Mouse (Mus musculus) midbrain, embryonic 12.5 days (tissue): ENCODE measurements around the gene Hist1h2ao. TPM values are rescaled to one million over a fixed set of nuclear protein-coding genes. Genes with fewer than 3 reads are reported as not detected.
"Not testable (repeated sequence)": the region's sequence is repeated elsewhere in the genome, so short reads cannot be mapped to it uniquely, and the experiment has no call there.

ENCODE experiments used
- ATAC-seq: fragments of 200-750 bp; cut with Nextera tagmentation; 2 replicates; pipeline ENCODE4 v1.8.0; 2017; ENCODE audit warnings: low read depth, moderate TSS enrichment, moderate library complexity; ENCODE audit not compliant: low FRiP score
- H3K27ac ChIP-seq: fragments of 300-500 bp; sonication (generic); replicated peaks from 2 replicates; pipeline ENCODE4 v1.5.1; 2016; ENCODE audit warnings: mild to moderate bottlenecking
- H3K27me3 ChIP-seq: fragments of 300-500 bp; sonication (generic); 2 replicates; pipeline ENCODE4 v1.6.1; 2016; ENCODE audit warnings: mild to moderate bottlenecking
- H3K36me3 ChIP-seq: fragments of 300-500 bp; sonication (generic); 2 replicates; pipeline ENCODE4 v1.6.1; 2016
- H3K4me1 ChIP-seq: fragments of 300-500 bp; sonication (generic); 2 replicates; pipeline ENCODE4 v1.6.1; 2016
- H3K4me2 ChIP-seq: fragments of 300-500 bp; sonication (generic); replicated peaks from 2 replicates; pipeline ENCODE4 v1.6.1; 2016; ENCODE audit warnings: mild to moderate bottlenecking, moderate library complexity
- H3K4me3 ChIP-seq: fragments of 300-500 bp; sonication (generic); 2 replicates; pipeline ENCODE4 v1.5.1; 2016; ENCODE audit warnings: mild to moderate bottlenecking
- H3K9ac ChIP-seq: fragments of 300-500 bp; sonication (generic); replicated peaks from 2 replicates; pipeline ENCODE4 v1.6.1; 2016; ENCODE audit warnings: mild to moderate bottlenecking, moderate library complexity
- H3K9me3 ChIP-seq: fragments of 300-500 bp; sonication (generic); 2 replicates; pipeline ENCODE4 v1.6.1; 2016; ENCODE audit warnings: mild to moderate bottlenecking
- WGBS: fragments of 180-500 bp; shearing (Covaris S2); methylation state at CpG from one replicate; pipeline ENCODE4 v1.1.7; 2016; 5-methylcytosine and 5-hydroxymethylcytosine counted together
- polyA plus RNA-seq: library from polyadenylated mRNA; unstranded; fragments of >200 nt; fragmentation: Nextera tagmentation; extraction: Ambion mirVana; gene quantifications from 2 replicates; pipeline ENCODE4 v1.2.1, GENCODE M21; 2016

Hist1h2ao gene
- polyA plus RNA-seq, 1 experiment from 2014 or later: not detected

DNA sequence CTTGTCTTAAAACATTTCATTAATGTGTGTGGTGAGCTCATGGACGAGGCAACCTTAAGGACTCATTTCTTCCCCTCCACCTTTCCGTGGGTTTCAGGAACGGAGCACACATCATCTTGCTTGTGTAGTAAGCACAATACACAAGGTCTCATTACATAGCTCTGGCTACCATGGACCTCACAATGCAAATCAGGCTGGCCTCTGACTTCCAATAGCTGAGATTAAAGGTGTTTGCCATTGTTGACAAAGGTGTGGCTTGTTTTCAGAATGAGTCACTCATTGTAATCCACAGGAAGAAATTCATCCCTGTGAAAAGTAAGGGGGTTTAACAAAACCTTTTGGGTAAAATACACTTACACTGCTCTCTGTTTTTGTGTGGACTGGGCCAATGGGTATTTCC, 18.2 kb downstream of the Hist1h2ao start:
- H3K9me3 ChIP-seq: no peaks in the 10 kb centered on the region
- no peak overlapping the region for H3K4me2 ChIP-seq
- 89% methylated on average over 3 of the region's 3 CpGs for WGBS
- H3K4me1 ChIP-seq: no peaks in the 10 kb centered on the region
- ATAC-seq: no peak
- H3K9ac ChIP-seq: no peak overlapping the region
- no peak overlapping the region for H3K4me3 ChIP-seq
- H3K36me3 ChIP-seq: no peaks in the 10 kb centered on the region
- H3K27ac ChIP-seq: no peak overlapping the region
- no peaks in the 10 kb centered on the region for H3K27me3 ChIP-seq

DNA sequence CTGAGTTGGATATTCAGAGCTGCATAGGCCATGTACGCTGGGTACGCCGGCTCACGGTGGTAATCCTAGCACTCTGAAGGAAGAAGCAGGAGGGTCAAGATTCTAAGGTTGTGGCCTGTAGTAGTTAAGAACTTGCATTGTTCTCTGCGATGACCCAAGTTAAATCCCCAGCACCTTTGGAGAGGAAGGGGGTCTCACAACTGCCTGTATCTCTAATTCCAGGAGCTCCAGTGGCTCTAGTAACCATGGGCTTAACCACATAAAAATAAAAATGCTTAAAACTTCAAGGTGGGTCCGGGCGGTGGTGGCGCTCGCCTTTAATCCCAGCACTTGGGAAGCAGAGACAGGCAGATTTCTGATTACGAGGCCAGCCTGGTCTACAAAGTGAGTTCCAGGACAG, 20.1 kb downstream of the Hist1h2ao start:
- H3K9ac ChIP-seq: no peak overlapping the region
- no peaks in the 10 kb centered on the region for H3K36me3 ChIP-seq
- H3K27me3 ChIP-seq: no peaks in the 10 kb centered on the region
- no peak for ATAC-seq
- WGBS: 83% methylated on average over 10 of the region's 10 CpGs
- H3K27ac ChIP-seq: peak overlapping the region; percentile 42
- H3K4me1 ChIP-seq: no peaks in the 10 kb centered on the region
- H3K4me3 ChIP-seq: no peak overlapping the region
- no peaks in the 10 kb centered on the region for H3K9me3 ChIP-seq
- H3K4me2 ChIP-seq: no peak overlapping the region

DNA sequence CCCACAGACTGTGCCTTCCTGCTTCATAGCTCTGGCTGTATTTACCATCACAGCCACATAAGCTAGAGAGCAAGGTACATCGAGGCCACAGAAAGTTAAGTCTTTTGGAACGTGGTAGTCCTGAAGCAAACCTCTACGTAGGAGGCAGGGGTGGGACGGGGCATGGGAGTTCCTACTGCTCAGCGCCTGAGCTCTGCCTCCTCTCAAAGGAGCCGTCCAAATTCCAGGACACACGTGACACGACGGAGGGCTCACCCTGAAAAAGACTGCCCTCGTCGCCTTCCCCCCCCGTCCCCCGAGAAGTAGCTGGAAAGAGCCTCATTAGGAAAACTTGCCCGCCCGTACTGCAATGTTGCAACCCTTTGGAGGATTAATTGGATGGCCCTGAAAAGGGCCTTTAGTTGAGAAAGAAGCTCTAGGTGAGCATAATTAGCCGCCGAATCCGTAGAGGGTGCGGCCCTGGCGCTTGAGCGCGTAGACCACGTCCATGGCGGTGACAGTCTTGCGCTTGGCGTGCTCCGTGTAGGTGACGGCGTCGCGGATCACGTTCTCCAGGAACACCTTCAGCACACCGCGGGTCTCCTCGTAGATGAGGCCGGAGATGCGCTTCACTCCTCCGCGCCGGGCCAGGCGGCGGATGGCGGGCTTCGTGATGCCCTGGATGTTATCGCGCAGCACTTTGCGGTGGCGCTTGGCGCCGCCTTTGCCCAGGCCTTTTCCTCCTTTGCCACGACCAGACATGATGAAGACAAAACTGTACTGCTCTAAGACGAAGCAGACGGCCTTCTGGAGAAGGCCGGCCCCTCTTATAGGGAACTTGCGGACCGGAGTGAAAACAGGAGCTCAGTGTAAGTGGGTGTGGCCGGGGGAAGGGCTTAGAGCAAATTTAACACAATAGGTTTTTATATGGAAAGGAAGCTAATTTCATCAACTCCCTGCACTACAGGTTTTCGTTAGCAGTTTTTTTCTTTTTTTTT, 21.4 kb downstream of the Hist1h2ao start, which contains the start of gene Hist1h4n:
Hist1h4n (minus strand) TSS at position 779 of the 977 bp plus-strand sequence.
- not testable (repeated sequence) for H3K27me3 ChIP-seq, H3K9me3 ChIP-seq, H3K36me3 ChIP-seq, H3K4me1 ChIP-seq, H3K9ac ChIP-seq, H3K27ac ChIP-seq
- H3K4me2 ChIP-seq: peak within 1 kb of the TSS; percentile 42
- WGBS: under 1% methylated on average over 28 of the region's 58 CpGs
- ATAC-seq: peak; percentile 84
- H3K4me3 ChIP-seq: peak within 1 kb of the TSS; percentile 21; the same call in 1 of the 2 replicates

DNA sequence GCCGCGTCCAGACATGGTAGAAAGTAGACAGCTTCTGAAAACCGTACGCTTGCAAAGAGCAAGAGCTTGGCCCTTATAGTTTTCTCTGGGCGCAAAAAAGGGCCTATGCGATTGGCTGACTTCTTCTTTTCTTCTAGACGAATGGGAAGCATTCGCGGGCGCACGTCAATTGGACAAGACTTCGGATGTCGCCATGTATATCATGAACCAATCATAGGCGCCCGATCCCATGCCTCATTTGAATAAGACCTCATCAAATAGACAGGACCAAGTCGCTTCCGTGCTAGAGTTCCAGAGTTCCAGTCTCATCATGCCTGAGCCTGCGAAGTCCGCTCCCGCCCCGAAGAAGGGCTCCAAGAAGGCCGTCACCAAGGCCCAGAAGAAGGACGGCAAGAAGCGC, 23.2 kb downstream of the Hist1h2ao start, which contains the start of the genes Hist1h2ap and Hist1h2br:
Hist1h2ap (minus strand) TSS at position 47 of the 400 bp plus-strand sequence.
Hist1h2br (plus strand) TSS at position 283 of the 400 bp plus-strand sequence.
- WGBS: no CpG with 5 or more reads among the region's 24 CpGs
- not testable (repeated sequence) for H3K4me1 ChIP-seq, H3K9me3 ChIP-seq, H3K4me2 ChIP-seq, H3K36me3 ChIP-seq, H3K4me3 ChIP-seq, H3K9ac ChIP-seq, H3K27ac ChIP-seq, H3K27me3 ChIP-seq
- ATAC-seq: peak; percentile 96

DNA sequence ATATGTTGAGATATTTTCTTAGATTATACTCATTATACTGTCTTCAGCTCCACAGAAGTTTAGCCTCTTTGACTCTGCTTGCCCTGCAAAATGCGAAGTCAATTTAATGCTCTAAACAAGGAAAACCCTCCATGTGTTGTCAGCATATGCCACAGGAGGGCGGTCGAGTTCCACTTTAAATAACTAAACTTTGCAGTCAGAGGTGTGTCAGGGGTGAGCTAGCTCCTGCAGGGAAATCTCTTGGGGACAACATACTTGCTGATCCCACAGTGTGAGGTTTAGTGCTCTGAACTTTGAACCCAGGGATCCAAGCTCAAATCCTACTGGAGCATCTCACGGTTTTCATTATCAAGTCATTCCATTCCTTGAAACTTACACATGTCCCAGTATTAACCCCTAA, 30.2 kb downstream of the Hist1h2ao start:
- not testable (repeated sequence) for H3K4me2 ChIP-seq, H3K4me3 ChIP-seq, H3K27me3 ChIP-seq, H3K36me3 ChIP-seq, H3K9ac ChIP-seq, H3K27ac ChIP-seq, H3K9me3 ChIP-seq, H3K4me1 ChIP-seq
- no CpG with 5 or more reads among the region's 4 CpGs for WGBS
- ATAC-seq: peak; percentile 65; the same call in 1 of the 2 replicates

DNA sequence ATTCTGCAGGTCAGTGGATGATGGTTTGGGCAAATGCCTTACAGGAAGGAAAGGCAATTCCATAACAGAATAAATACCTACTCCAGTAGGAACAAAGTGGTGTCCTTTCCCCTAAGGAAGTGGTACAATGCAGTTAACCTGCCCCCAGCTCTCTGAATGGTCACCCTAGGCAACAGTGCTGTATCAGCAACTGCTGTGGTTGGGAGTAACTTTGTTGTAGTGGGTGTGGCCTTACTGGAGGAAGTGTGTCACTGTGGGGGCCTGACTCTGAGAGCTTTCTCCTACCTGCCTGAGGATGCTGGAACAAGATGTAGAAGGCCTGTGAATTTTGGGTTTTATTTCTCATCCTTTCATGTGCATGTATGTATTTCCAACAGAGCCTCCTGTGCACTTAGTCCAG, 36.1 kb downstream of the Hist1h2ao start:
- not testable (repeated sequence) for H3K27me3 ChIP-seq, H3K9me3 ChIP-seq, H3K27ac ChIP-seq, H3K36me3 ChIP-seq, H3K4me1 ChIP-seq, H3K4me3 ChIP-seq, H3K4me2 ChIP-seq, H3K9ac ChIP-seq, ATAC-seq

DNA sequence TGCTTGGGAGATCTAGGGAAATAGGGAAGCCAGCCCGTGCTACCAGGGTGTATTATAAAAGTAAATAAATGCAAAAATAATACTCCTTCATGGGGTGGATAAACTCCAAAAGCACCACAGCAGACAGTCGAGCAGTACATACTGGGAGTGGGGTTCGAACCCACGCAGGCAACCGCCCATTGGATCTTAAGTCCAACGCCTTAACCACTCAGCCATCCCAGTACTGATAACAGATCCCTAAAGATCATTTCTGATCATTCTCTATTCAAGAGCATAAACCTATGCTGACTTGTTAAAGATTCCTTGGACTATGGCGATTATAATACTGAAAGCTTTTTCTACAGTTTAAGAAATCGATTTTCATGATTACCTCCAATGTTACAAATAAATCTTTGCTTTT, 37.6 kb downstream of the Hist1h2ao start:
- Histone ChIP-seq H3K36me3 (no peaks in the 10 kb centered on the region), H3K4me1 (no peaks in the 10 kb centered on the region), H3K27me3 (no peaks in the 10 kb centered on the region), H3K27ac (no peak overlapping the region), H3K9me3 (no peaks in the 10 kb centered on the region), H3K9ac (no peak overlapping the region), H3K4me2 (no peak overlapping the region), H3K4me3 (no peak overlapping the region)
- 18% methylated on average over 8 of the region's 8 CpGs for WGBS
- ATAC-seq: no peak

DNA sequence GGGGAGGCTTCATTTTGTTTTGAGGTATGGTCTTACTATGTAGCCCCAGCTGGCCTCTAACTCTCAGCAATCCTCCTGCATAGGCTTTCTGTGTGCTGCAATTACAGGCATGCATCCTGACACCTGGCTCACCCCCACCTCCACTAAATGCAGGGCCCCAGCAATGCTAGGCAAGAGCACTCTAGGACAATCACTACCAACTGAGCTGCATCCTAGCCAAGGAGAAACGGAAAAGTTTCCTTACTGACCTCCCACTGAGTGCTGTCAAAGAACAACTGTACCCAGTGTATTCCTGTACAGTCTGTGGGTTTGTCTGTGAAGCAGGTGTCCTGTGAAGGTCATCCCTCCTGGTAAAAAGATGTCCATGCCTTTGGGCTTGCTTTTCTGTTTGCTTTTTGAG, 40.4 kb downstream of the Hist1h2ao start:
- ATAC-seq, H3K4me2 ChIP-seq, H3K27me3 ChIP-seq, H3K9ac ChIP-seq, H3K27ac ChIP-seq, H3K4me1 ChIP-seq, H3K4me3 ChIP-seq, H3K36me3 ChIP-seq, H3K9me3 ChIP-seq: not testable (repeated sequence)
- WGBS: 19% methylated on average over 1 of the region's 1 CpGs

DNA sequence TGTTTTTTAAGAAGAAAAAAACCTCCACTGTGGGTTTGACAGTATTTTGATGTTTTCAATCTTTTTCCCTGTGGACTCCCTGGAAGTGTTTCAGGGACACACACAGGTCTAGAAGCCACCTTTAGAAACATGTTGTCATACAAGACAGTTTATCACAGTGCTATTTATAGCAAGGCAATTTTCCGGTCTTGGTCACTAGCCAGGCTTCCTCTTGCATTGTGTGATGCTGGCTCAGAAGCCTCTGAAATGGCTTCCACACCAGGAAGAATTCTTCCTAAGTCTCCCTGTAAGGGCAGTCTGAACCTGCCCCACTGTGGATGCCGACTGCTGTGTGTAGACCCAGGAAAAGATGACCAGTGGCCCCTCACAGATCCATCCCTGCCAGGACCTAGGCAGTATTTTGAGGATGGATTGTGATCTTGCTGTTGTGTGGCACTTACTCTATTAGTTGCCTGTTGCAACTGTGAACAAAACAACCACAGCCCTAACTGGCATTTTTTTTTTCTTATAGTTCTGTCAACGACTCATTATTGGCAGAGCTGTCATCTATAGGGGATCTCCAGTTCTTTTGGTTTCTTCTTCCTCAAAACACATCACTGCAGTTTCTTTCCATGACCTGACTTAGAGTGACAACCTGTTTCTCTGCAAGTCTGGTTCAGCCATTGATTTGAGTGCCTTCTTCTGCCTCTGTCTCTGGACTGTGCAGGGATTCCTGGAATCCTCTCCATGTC, 42.1 kb downstream of the Hist1h2ao start:
- no peaks in the 10 kb centered on the region for H3K4me1 ChIP-seq
- no peak overlapping the region for H3K27ac ChIP-seq
- H3K9me3 ChIP-seq: no peaks in the 10 kb centered on the region
- H3K9ac ChIP-seq: no peak overlapping the region
- no peak for ATAC-seq
- H3K4me3 ChIP-seq: no peak overlapping the region
- no peaks in the 10 kb centered on the region; the same call in 1 of the 2 replicates for H3K27me3 ChIP-seq
- no peaks in the 10 kb centered on the region for H3K36me3 ChIP-seq
- no peak overlapping the region for H3K4me2 ChIP-seq
- 76% methylated on average over 3 of the region's 3 CpGs for WGBS

DNA sequence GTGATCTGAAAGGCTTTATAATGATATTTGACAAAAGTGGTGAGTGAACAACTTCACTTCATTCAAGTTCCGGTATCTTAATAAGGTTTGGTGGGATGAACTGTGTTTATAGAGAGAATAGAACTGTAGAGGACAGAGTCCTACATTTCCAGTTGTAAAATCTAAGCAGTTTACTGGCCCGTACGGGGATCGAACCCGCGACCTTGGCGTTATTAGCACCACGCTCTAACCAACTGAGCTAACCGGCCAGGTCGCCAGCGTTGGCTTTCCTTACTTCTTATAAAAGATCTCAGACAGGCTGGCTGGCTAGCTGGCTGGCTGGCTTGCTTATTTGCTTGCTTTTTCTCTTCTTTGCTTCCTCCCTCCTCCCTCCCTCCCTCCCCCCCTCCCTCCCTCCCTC, 44.9 kb downstream of the Hist1h2ao start:
- ATAC-seq: peak; percentile 38; the same call in 1 of the 2 replicates
- Histone ChIP-seq H3K36me3 (no peaks in the 10 kb centered on the region), H3K9ac (0 out of 2 replicates have a peak overlapping the region, but pooled peaks have one; percentile 41), H3K27me3 (no peaks in the 10 kb centered on the region; the same call in 1 of the 2 replicates), H3K4me3 (peak overlapping the region; percentile 43), H3K4me2 (peak overlapping the region; percentile 44), H3K9me3 (no peaks in the 10 kb centered on the region), H3K27ac (no peak overlapping the region), H3K4me1 (no peaks in the 10 kb centered on the region)
- WGBS: under 1% methylated on average over 11 of the region's 11 CpGs

DNA sequence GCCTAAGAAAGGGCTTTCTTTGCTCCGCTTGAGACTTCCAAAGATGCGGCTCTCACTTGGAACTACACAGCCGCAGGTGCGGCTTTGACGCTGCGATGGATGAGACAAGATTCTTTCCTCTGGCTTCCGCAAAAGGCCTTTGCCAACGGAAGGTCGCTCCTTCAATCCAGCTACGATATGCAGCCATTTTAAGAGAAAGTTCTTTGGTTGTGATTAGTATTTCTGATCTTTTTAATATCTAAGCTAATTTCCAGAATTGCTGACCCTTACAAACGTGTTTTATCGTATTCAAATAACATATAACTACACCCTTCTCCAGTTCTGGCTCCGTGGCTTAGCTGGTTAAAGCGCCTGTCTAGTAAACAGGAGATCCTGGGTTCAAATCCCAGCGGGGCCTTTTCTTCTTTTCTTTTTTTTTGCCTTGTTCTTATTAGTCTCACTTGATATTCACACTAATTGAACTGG, 45.5 kb downstream of the Hist1h2ao start:
- H3K4me2 ChIP-seq: peak overlapping the region; percentile 44
- H3K4me1 ChIP-seq: no peaks in the 10 kb centered on the region
- ATAC-seq: no peak
- under 1% methylated on average over 15 of the region's 15 CpGs for WGBS
- H3K27ac ChIP-seq: no peak overlapping the region
- no peaks in the 10 kb centered on the region for H3K9me3 ChIP-seq
- peak overlapping the region; percentile 41; the same call in 1 of the 2 replicates for H3K9ac ChIP-seq
- no peaks in the 10 kb centered on the region for H3K36me3 ChIP-seq
- H3K4me3 ChIP-seq: peak overlapping the region; percentile 43
- no peaks in the 10 kb centered on the region; the same call in 1 of the 2 replicates for H3K27me3 ChIP-seq
